Mouse (Mus musculus): ENCODE data around the gene Phyhipl. TPM values are rescaled to one million over a fixed set of nuclear protein-coding genes. Genes with fewer than 3 reads are reported as not detected.

Phyhipl gene
- polyA plus RNA-seq, 1 experiment from 2014 or later, result 2.8 TPM

GRCm38 (mm10) chr10:70654139-70654538, 1.6 kb downstream of the Phyhipl start:
- no peak overlapping the region for H3K4me3 ChIP-seq
- 88% methylated on average over 3 of the region's 3 CpGs for WGBS
- H3K9me3 ChIP-seq (replicated peaks), result no peaks in the 10 kb centered on the region
- no peaks in the 10 kb centered on the region for H3K36me3 ChIP-seq
- no peak for DNase-seq (ENCODE audit: low spot score)
- no peaks in the 10 kb centered on the region for H3K27me3 ChIP-seq (ENCODE audit: low read depth, poor library complexity, severe bottlenecking)
- H3K27ac ChIP-seq, result no peak overlapping the region
- H3K4me1 ChIP-seq, result peaks cover 11% of the 10 kb centered on the region

DNA sequence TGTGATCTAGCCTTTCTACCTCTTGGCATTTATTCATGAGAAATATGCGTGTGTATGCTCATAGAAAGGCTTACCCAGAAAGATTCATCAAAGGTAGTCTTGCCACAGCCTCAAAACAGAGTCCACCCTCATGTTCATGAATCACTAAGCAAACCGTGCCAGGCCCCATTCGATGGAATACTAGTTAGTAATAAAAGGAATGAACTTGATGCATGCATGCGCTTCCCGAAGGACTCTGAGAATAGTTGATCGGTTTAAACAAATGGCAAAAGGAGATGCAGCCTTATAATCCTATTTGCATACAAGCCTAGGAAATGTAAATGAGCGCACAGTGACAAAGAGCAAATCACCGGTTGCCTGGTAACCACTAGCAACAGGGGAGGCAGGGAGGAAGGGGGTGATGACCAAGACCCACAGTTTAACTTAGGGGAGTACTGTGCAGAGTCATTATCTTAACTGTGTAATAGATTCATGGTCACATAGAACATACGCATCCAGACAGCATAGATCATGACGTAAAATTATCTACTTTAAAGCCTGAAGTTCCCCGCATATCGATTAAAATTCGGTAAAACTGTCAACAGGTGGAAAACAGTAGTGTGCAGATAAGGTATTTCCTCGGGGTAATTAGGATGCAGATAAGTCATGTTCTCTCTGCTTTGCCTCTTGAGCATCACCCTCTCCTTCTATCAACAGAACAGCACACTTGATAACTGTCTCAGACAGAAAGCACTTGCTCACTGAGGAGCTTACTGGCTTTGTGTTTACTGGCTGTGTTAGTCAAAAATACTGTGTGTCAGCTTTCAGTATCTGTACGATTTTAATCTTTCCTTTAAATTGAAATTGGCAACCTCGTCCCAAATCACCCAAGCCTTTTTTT, 3.8 kb downstream of the Phyhipl start:
- Histone ChIP-seq H3K4me1 (peaks cover 11% of the 10 kb centered on the region), H3K9me3 (replicated peaks) (no peaks in the 10 kb centered on the region), H3K27me3 (ENCODE audit: low read depth, poor library complexity, severe bottlenecking) (no peaks in the 10 kb centered on the region), H3K27ac (no peak overlapping the region), H3K36me3 (no peaks in the 10 kb centered on the region), H3K4me3 (no peak overlapping the region)
- 59% methylated on average over 16 of the region's 16 CpGs for WGBS
- no peak for DNase-seq (ENCODE audit: low spot score)

DNA sequence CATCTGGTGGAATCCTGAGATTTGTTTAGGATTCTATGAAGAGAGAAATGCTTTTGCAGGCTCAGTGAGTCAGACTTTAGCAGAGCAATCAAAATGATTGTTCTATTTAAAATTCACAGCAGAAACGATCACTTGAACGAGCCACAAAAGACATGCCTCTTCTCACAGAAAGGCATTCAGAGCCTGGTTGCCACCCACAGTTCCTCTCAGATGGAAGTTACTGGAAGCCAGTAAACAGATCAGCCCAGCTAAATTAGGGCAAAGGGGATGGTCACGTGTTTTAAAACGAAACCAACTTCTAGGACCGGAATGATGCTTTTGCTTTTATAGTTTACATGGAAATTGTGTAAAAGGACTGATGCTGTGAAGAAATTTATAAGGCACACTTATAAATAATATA, 6.9 kb downstream of the Phyhipl start:
- Histone ChIP-seq H3K27ac (no peak overlapping the region), H3K27me3 (ENCODE audit: low read depth, poor library complexity, severe bottlenecking) (no peaks in the 10 kb centered on the region), H3K9me3 (replicated peaks) (no peaks in the 10 kb centered on the region), H3K4me3 (no peak overlapping the region), H3K4me1 (no peaks in the 10 kb centered on the region), H3K36me3 (no peaks in the 10 kb centered on the region)
- DNase-seq (ENCODE audit: low spot score), result no peak
- 91% methylated on average over 5 of the region's 5 CpGs for WGBS

DNA sequence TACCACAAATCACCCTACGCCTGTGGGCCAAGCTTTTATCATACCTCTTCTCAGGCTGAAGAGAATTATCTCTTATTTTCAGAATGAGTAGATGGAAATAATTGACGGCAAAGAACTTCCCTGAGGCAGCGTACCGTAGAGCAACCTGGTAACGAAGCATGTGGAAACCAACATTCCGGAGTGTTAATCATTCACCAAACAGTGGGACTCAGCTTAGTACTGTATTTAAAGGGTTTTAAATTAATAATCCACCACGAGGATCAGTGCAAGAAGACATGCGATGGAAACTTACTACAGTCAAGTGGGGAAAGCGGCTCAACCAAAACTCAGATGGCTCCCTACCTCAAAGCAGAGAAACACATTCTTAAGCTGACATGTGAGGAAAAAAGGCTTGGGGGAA, 12.6 kb downstream of the Phyhipl start:
- 85% methylated on average over 9 of the region's 9 CpGs for WGBS
- H3K4me3 ChIP-seq, result no peak overlapping the region
- DNase-seq (ENCODE audit: low spot score), result no peak
- H3K27ac ChIP-seq, result no peak overlapping the region
- H3K27me3 ChIP-seq (ENCODE audit: low read depth, poor library complexity, severe bottlenecking), result no peaks in the 10 kb centered on the region
- no peaks in the 10 kb centered on the region for H3K9me3 ChIP-seq (replicated peaks)
- no peaks in the 10 kb centered on the region for H3K36me3 ChIP-seq
- peaks cover 7% of the 10 kb centered on the region for H3K4me1 ChIP-seq

DNA sequence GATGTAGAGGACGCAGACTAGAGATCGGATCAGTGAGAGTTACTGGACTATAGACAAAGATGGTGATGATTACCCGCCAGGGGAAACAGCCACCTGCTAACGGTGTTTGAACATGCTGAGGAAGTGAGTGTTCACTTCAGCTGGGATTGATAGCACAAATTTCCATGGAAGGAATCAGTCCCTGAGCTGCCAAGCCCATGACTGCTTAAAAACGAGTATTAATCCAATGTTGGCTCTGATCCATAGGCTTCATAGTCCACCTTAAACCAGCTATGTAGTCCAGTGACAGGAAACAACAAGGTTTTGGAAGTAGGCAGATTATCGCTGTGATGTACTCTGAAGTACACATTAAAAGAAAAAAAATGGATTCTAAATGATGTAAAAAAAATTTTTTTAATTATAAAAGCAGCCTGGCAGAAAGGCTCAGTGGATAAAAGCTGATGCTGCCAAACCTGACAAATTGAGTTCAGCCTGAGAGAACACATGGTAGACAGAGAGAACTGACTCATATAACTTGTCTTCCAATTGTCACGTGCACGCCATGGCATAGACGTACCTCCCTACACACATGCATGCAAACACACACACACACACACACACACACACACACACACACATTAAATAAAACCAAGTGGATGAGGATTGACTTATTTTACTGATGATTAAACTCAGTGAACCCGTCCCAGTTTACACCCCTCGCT, 14.7 kb downstream of the Phyhipl start:
- Histone ChIP-seq H3K9me3 (replicated peaks) (no peaks in the 10 kb centered on the region), H3K27ac (no peak overlapping the region), H3K4me3 (no peak overlapping the region), H3K4me1 (peaks cover 7% of the 10 kb centered on the region), H3K27me3 (ENCODE audit: low read depth, poor library complexity, severe bottlenecking) (no peaks in the 10 kb centered on the region), H3K36me3 (no peaks in the 10 kb centered on the region)
- 91% methylated on average over 11 of the region's 11 CpGs for WGBS
- no peak for DNase-seq (ENCODE audit: low spot score)

- peak overlapping the region; percentile 36; the same call in 1 of the 2 replicates for H3K27ac ChIP-seq
- no peak overlapping the region for H3K4me3 ChIP-seq
- DNase-seq (ENCODE audit: low spot score), result no peak
- H3K4me1 ChIP-seq, result peaks cover 7% of the 10 kb centered on the region
- H3K36me3 ChIP-seq, result no peaks in the 10 kb centered on the region
- H3K9me3 ChIP-seq (replicated peaks), result no peaks in the 10 kb centered on the region
- H3K27me3 ChIP-seq (ENCODE audit: low read depth, poor library complexity, severe bottlenecking), result no peaks in the 10 kb centered on the region
- WGBS, result 76% methylated on average over 17 of the region's 17 CpGs
These were observed 15.6 kb downstream of the Phyhipl start for GRCm38 (mm10) chr10:70640075-70640737.

GRCm38 (mm10) chr10:70637640-70638328, 18.0 kb downstream of the Phyhipl start:
- 89% methylated on average over 12 of the region's 12 CpGs for WGBS
- no peak for DNase-seq (ENCODE audit: low spot score)
- Histone ChIP-seq H3K27ac (no peak overlapping the region), H3K36me3 (no peaks in the 10 kb centered on the region), H3K4me1 (peaks cover 7% of the 10 kb centered on the region), H3K27me3 (ENCODE audit: low read depth, poor library complexity, severe bottlenecking) (no peaks in the 10 kb centered on the region), H3K4me3 (no peak overlapping the region), H3K9me3 (replicated peaks) (no peaks in the 10 kb centered on the region)

DNA sequence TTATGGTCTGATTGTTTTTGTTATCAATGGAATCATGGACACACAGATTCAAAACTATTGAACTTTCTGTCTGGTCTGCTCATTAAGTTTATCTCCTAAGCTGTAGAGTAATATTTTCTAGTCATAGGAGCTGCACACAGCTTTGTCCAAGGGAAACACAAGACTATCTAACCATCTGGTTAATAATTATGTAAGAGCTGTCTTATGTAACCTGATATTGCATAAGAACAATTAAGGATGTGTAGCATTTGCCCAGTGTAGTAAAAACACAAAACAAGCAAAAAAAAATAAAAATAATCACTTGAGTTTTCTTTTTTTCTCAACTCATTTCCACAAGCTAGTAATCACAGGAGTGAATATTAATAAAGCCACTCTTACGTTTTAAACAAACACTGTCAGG, 20.5 kb downstream of the Phyhipl start:
- H3K9me3 ChIP-seq (replicated peaks), result no peaks in the 10 kb centered on the region
- H3K27me3 ChIP-seq (ENCODE audit: low read depth, poor library complexity, severe bottlenecking), result no peaks in the 10 kb centered on the region
- no peak overlapping the region for H3K27ac ChIP-seq
- H3K4me1 ChIP-seq, result peaks cover 5% of the 10 kb centered on the region
- no peak for DNase-seq (ENCODE audit: low spot score)
- H3K4me3 ChIP-seq, result no peak overlapping the region
- 85% methylated on average over 1 of the region's 1 CpGs for WGBS
- H3K36me3 ChIP-seq, result no peaks in the 10 kb centered on the region

- Histone ChIP-seq H3K9me3 (replicated peaks) (no peaks in the 10 kb centered on the region), H3K4me3 (no peak overlapping the region), H3K27ac (no peak overlapping the region), H3K27me3 (ENCODE audit: low read depth, poor library complexity, severe bottlenecking) (no peaks in the 10 kb centered on the region), H3K4me1 (no peaks in the 10 kb centered on the region), H3K36me3 (no peaks in the 10 kb centered on the region)
- WGBS, result 97% methylated on average over 1 of the region's 1 CpGs
- no peak for DNase-seq (ENCODE audit: low spot score)
These were observed 24.6 kb downstream of the Phyhipl start for GRCm38 (mm10) chr10:70631142-70631541.

GRCm38 (mm10) chr10:70623461-70623860, 32.3 kb downstream of the Phyhipl start:
- DNase-seq (ENCODE audit: low spot score), result no peak
- Histone ChIP-seq H3K4me3 (no peak overlapping the region), H3K27ac (no peak overlapping the region), H3K36me3 (no peaks in the 10 kb centered on the region), H3K9me3 (replicated peaks) (no peaks in the 10 kb centered on the region), H3K27me3 (ENCODE audit: low read depth, poor library complexity, severe bottlenecking) (no peaks in the 10 kb centered on the region), H3K4me1 (no peaks in the 10 kb centered on the region)
- 96% methylated on average over 3 of the region's 3 CpGs for WGBS

GRCm38 (mm10) chr10:70616377-70616776, 39.4 kb downstream of the Phyhipl start:
- no peaks in the 10 kb centered on the region for H3K9me3 ChIP-seq (replicated peaks)
- DNase-seq (ENCODE audit: low spot score), result no peak
- H3K4me3 ChIP-seq, result no peak overlapping the region
- WGBS, result 84% methylated on average over 6 of the region's 6 CpGs
- no peaks in the 10 kb centered on the region for H3K4me1 ChIP-seq
- no peaks in the 10 kb centered on the region for H3K27me3 ChIP-seq (ENCODE audit: low read depth, poor library complexity, severe bottlenecking)
- H3K27ac ChIP-seq, result no peak overlapping the region
- no peaks in the 10 kb centered on the region for H3K36me3 ChIP-seq

DNA sequence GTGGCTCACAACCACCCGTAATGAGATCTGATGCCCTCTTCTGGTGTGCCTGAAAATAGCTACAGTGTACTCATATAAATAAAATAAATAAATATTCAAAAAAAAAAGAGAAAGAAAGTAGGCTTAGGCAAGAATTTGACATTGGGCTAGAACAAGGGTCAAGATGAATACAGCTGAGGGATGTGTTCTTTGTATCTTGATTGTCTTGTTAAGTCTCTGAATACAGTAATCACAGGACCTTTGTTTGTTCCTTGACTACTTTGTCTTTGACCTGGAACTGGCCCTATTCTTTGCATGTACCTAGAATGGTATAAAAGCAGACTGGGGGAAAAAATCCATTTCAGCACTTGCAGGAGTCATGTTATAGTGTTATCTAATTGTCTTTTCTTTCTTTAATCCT, 44.1 kb downstream of the Phyhipl start:
- H3K36me3 ChIP-seq, result no peaks in the 10 kb centered on the region
- H3K4me3 ChIP-seq, result no peak overlapping the region
- H3K9me3 ChIP-seq (replicated peaks), result no peaks in the 10 kb centered on the region
- H3K27me3 ChIP-seq (ENCODE audit: low read depth, poor library complexity, severe bottlenecking), result no peaks in the 10 kb centered on the region
- DNase-seq (ENCODE audit: low spot score), result no peak
- H3K27ac ChIP-seq, result no peak overlapping the region
- 100% methylated on average over 1 of the region's 1 CpGs for WGBS
- H3K4me1 ChIP-seq, result no peaks in the 10 kb centered on the region
